Mouse (Mus musculus): ENCODE measurements at regions not wholly inside any gene's neighbourhood (a gene's known extent, or its start where the extent isn't known, plus 50 kb on each side); places are given as distances from the start of the nearest gene placed in this dataset.

- TF ChIP-seq TAL1 (IDR thresholded peaks at IDR 0.05; ENCODE audit: low read length), result no peak
- no peak for TF ChIP-seq GATA1 (IDR thresholded peaks at IDR 0.05; ENCODE audit: low read length)
- Histone ChIP-seq H3K9me3 (ENCODE audit: control insufficient read depth, low read length) (no peaks in the 10 kb centered on the region), H3K4me3 (replicated peaks) (no peak overlapping the region)
These were observed 80.9 kb upstream of the Itga4 start for GRCm38 (mm10) chr2:79174282-79174681.

GRCm38 (mm10) chr2:79180782-79181181 is 74.4 kb upstream of the Itga4 start:
- no peaks in the 10 kb centered on the region for H3K9me3 ChIP-seq (ENCODE audit: control insufficient read depth, low read length)

More at GRCm38 (mm10) chr2:79174282-79174681, 80.9 kb upstream of the Itga4 start:
- Histone ChIP-seq H3K36me3 (ENCODE audit: control insufficient read depth) (no peaks in the 10 kb centered on the region), H3K4me1 (ENCODE audit: control insufficient read depth) (peaks cover 7% of the 10 kb centered on the region), H3K27me3 (ENCODE audit: control insufficient read depth) (no peaks in the 10 kb centered on the region)

GRCm38 (mm10) chr2:79183034-79183630 is 72.1 kb upstream of the Itga4 start:
- no peak for TF ChIP-seq TAL1 (IDR thresholded peaks at IDR 0.05; ENCODE audit: low read length)
- no peak for TF ChIP-seq GATA1 (IDR thresholded peaks at IDR 0.05; ENCODE audit: low read length)
- Histone ChIP-seq H3K4me1 (ENCODE audit: control insufficient read depth) (no peaks in the 10 kb centered on the region), H3K36me3 (ENCODE audit: control insufficient read depth) (no peaks in the 10 kb centered on the region), H3K9me3 (ENCODE audit: control insufficient read depth, low read length) (no peaks in the 10 kb centered on the region), H3K4me3 (replicated peaks) (no peak overlapping the region), H3K27me3 (ENCODE audit: control insufficient read depth) (no peaks in the 10 kb centered on the region)

More at GRCm38 (mm10) chr2:79180782-79181181, 74.4 kb upstream of the Itga4 start:
- no peaks in the 10 kb centered on the region for H3K4me1 ChIP-seq (ENCODE audit: control insufficient read depth)
- no peak for TF ChIP-seq TAL1 (IDR thresholded peaks at IDR 0.05; ENCODE audit: low read length)
- no peak for TF ChIP-seq GATA1 (IDR thresholded peaks at IDR 0.05; ENCODE audit: low read length)
- H3K36me3 ChIP-seq (ENCODE audit: control insufficient read depth), result no peaks in the 10 kb centered on the region
- no peak overlapping the region for H3K4me3 ChIP-seq (replicated peaks)
- H3K27me3 ChIP-seq (ENCODE audit: control insufficient read depth), result no peaks in the 10 kb centered on the region

DNA sequence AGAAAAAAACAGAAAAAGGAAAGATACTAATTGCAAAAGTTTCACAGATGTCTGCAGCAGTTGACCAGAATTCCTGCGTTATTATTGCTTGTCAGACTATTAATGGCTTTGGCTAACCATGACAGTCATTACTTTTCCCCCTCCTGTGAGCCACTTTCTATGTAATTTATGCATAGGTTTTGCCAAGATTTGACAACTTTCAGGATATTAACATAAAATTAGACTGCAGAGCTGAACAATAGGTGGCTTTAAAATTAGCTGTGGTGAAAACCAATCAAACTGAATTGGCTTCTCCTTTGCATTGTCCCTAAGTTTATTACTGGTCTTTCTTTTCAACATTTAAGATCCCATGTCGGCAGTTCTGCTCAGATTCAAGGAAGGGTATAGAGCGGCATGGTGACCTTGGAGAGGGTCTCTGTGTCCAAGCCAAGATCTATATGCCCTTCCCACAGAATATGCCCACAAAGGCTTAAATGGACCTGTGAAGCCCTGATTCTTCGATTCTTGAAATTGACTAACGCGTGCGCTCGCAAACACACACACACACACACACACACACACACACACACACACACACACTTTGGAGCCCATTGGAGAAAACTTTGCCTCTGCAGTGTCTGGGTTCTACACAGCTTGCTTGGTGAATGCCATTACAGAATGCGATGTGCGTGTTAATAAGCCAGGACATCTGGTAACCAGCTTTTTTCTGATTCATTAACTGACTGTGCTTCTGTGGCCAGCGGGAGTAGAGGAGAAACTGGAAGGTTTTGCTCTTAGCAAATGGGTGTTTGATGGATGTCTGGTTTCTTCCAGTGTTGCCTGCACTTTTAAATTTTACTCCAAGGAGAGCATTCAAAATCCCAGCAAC is 69.8 kb upstream of the Itga4 start:
- Histone ChIP-seq H3K27me3 (ENCODE audit: control insufficient read depth) (no peaks in the 10 kb centered on the region), H3K9me3 (ENCODE audit: control insufficient read depth, low read length) (no peaks in the 10 kb centered on the region), H3K4me3 (replicated peaks) (no peak overlapping the region), H3K36me3 (ENCODE audit: control insufficient read depth) (no peaks in the 10 kb centered on the region), H3K4me1 (ENCODE audit: control insufficient read depth) (no peaks in the 10 kb centered on the region)
- TF ChIP-seq GATA1 (IDR thresholded peaks at IDR 0.05; ENCODE audit: low read length) (no peak), TAL1 (IDR thresholded peaks at IDR 0.05; ENCODE audit: low read length) (no peak)

- Histone ChIP-seq H3K4me1 (ENCODE audit: control insufficient read depth) (no peaks in the 10 kb centered on the region), H3K4me3 (replicated peaks) (no peak overlapping the region), H3K36me3 (ENCODE audit: control insufficient read depth) (no peaks in the 10 kb centered on the region), H3K9me3 (ENCODE audit: control insufficient read depth, low read length) (no peaks in the 10 kb centered on the region), H3K27me3 (ENCODE audit: control insufficient read depth) (no peaks in the 10 kb centered on the region)
- TF ChIP-seq TAL1 (IDR thresholded peaks at IDR 0.05; ENCODE audit: low read length) (no peak), GATA1 (IDR thresholded peaks at IDR 0.05; ENCODE audit: low read length) (no peak)
These were observed 68.3 kb upstream of the Itga4 start for GRCm38 (mm10) chr2:79186878-79187277.

GRCm38 (mm10) chr2:79188511-79189193 is 66.6 kb upstream of the Itga4 start:
- no peaks in the 10 kb centered on the region for H3K36me3 ChIP-seq (ENCODE audit: control insufficient read depth)
- TF ChIP-seq TAL1 (IDR thresholded peaks at IDR 0.05; ENCODE audit: low read length), result no peak
- no peak for TF ChIP-seq GATA1 (IDR thresholded peaks at IDR 0.05; ENCODE audit: low read length)
- no peaks in the 10 kb centered on the region for H3K27me3 ChIP-seq (ENCODE audit: control insufficient read depth)
- H3K4me3 ChIP-seq (replicated peaks), result no peak overlapping the region
- H3K9me3 ChIP-seq (ENCODE audit: control insufficient read depth, low read length), result no peaks in the 10 kb centered on the region
- no peaks in the 10 kb centered on the region for H3K4me1 ChIP-seq (ENCODE audit: control insufficient read depth)

DNA sequence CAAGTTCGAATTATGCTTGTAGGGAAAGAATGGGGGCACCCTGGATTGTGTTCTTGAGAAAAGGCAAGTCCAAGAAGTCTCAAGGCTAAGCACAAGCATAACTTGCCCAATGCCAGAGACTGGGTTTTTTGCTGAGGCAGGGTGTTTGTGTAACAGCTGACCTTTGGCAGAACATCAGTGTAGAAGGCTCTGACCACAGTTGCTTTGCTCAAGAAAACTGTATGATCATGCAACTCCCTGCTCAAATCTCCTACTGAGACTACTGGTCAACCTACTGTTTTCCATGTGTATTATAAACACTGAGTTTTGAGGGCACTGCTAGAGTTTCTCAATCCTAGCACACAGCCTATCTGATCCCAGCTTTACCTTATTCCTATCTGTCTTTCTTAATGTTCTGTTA is 61.4 kb upstream of the Itga4 start:
- no peaks in the 10 kb centered on the region for H3K9me3 ChIP-seq (ENCODE audit: control insufficient read depth, low read length)
- H3K36me3 ChIP-seq (ENCODE audit: control insufficient read depth), result no peaks in the 10 kb centered on the region
- H3K4me1 ChIP-seq (ENCODE audit: control insufficient read depth), result 0 out of 2 replicates have a peak, but pooled peaks cover 1% of the 10 kb centered on the region
- no peak overlapping the region for H3K4me3 ChIP-seq (replicated peaks)
- H3K27me3 ChIP-seq (ENCODE audit: control insufficient read depth), result no peaks in the 10 kb centered on the region
- no peak for TF ChIP-seq TAL1 (IDR thresholded peaks at IDR 0.05; ENCODE audit: low read length)
- no peak for TF ChIP-seq GATA1 (IDR thresholded peaks at IDR 0.05; ENCODE audit: low read length)

GRCm38 (mm10) chr2:79201677-79202076 is 53.5 kb upstream of the Itga4 start:
- Histone ChIP-seq H3K4me3 (replicated peaks) (no peak overlapping the region), H3K27me3 (ENCODE audit: control insufficient read depth) (no peaks in the 10 kb centered on the region), H3K4me1 (ENCODE audit: control insufficient read depth) (peaks cover 5% of the 10 kb centered on the region), H3K9me3 (ENCODE audit: control insufficient read depth, low read length) (no peaks in the 10 kb centered on the region), H3K36me3 (ENCODE audit: control insufficient read depth) (no peaks in the 10 kb centered on the region)
- TF ChIP-seq TAL1 (IDR thresholded peaks at IDR 0.05; ENCODE audit: low read length) (no peak), GATA1 (IDR thresholded peaks at IDR 0.05; ENCODE audit: low read length) (no peak)

All from erythroblast, embryonic 14.5 days (primary cell).